Mouse (Mus musculus) ES-E14 (cell line): ENCODE measurements around the gene Brd1.
"Not testable (repeated sequence)": the region's sequence is repeated elsewhere in the genome, so short reads cannot be mapped to it uniquely, and the experiment has no call there.

Experiments
- CHD2 ChIP-seq: IDR thresholded peaks from 2 replicates; pipeline ENCODE4 v1.6.1; 2014; ENCODE audit warnings: mild to moderate bottlenecking, low read depth, low read length, inconsistent platforms
- MAFK ChIP-seq: IDR thresholded peaks from 2 replicates; pipeline ENCODE4 v1.6.1; 2014; ENCODE audit warnings: mild to moderate bottlenecking, low read depth, low read length, inconsistent platforms; ENCODE audit not compliant: insufficient read depth

DNA sequence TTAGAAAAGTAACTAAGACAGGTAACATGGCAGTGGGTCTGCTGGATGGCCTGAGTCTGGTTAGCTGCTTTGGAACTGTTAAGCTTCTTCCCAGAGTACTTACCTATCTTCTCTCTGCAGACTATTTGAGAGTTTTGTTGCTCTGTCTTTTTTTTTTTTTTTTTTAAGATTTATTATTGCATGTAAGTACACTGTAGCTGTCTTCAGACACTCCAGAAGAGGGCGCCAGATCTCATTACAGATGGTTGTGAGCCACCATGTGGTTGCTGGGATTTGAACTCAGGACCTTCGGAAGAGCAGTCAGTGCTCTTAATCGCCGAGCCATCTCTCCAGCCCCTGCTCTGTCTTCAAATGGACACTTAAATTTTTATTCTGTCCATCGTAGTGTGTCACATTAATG, 40.6 kb upstream of the Brd1 start:
- TF ChIP-seq MAFK, CHD2: not testable (repeated sequence)
